Mouse (Mus musculus) left cerebral cortex, adult 18-20 months (tissue): ENCODE data around the gene Rnasel. TPM values are rescaled to one million over a fixed set of nuclear protein-coding genes. Genes with fewer than 3 reads are reported as not detected.
"Not testable (repeated sequence)": the region's sequence is repeated elsewhere in the genome, so short reads cannot be mapped to it uniquely, and the experiment has no call there.

Source experiments
- DNase-seq, 2 experiments: peaks; one replicate each; pipeline ENCODE4 v3.0.0; 2021 to 2022; ENCODE audit warnings: low spot score in 2 of 2, mixed read lengths in 1 of 2
- total RNA-seq, 2 experiments: library from RNA; stranded (reverse); gene quantifications; 2 replicates each; pipeline ENCODE4 v1.2.3; 2021

Rnasel gene
- total RNA-seq, 2 experiments from 2014 or later, result 11.7 to 13.4 TPM

- DNase-seq, result no peak
These were observed 18.1 kb downstream of the Rnasel start for GRCm38 (mm10) chr1:153767281-153767680.

- DNase-seq, result no peak
These were observed 19.2 kb downstream of the Rnasel start for GRCm38 (mm10) chr1:153768465-153768864.

GRCm38 (mm10) chr1:153769571-153769970, 20.3 kb downstream of the Rnasel start:
- not testable (repeated sequence) for DNase-seq

GRCm38 (mm10) chr1:153769998-153770775, 21.0 kb downstream of the Rnasel start:
- no peak for DNase-seq

GRCm38 (mm10) chr1:153770776-153771167, 21.5 kb downstream of the Rnasel start:
- DNase-seq, result no peak

GRCm38 (mm10) chr1:153775174-153775573, 25.9 kb downstream of the Rnasel start:
- no peak for DNase-seq

GRCm38 (mm10) chr1:153776257-153776656, 27.0 kb downstream of the Rnasel start:
- no peak for DNase-seq

- no peak for DNase-seq
These were observed 29.0 kb downstream of the Rnasel start for GRCm38 (mm10) chr1:153778205-153778604.

- DNase-seq, result no peak
These were observed 34.1 kb downstream of the Rnasel start for GRCm38 (mm10) chr1:153783339-153783738.

GRCm38 (mm10) chr1:153785608-153786007, 36.4 kb downstream of the Rnasel start:
- no peak for DNase-seq

- DNase-seq, result no peak
These were observed 41.5 kb downstream of the Rnasel start for GRCm38 (mm10) chr1:153790708-153791107.

GRCm38 (mm10) chr1:153794241-153794640, 45.0 kb downstream of the Rnasel start:
- DNase-seq, result no peak

GRCm38 (mm10) chr1:153802691-153803090, 53.5 kb downstream of the Rnasel start:
- no peak for DNase-seq

GRCm38 (mm10) chr1:153803530-153803929, 54.3 kb downstream of the Rnasel start:
- no peak for DNase-seq

GRCm38 (mm10) chr1:153807390-153807993, 58.3 kb downstream of the Rnasel start:
- peak; percentile 62 to 78 for DNase-seq

Other genes with a start within 250 kb of the Rnasel start
- gene Npl, start 199.4 kb upstream of the Rnasel start, total RNA-seq, result 1 to 10 TPM; 5.3 to 5.4 TPM
- gene Rgs8, start 96.4 kb upstream of the Rnasel start, total RNA-seq, result 10 to 100 TPM; 60.4 to 61.1 TPM
- gene Rgs16, start 9.1 kb upstream of the Rnasel start, total RNA-seq, result 10 to 100 TPM; 10.3 to 12.6 TPM
- gene Rgsl1, start 94.7 kb downstream of the Rnasel start, total RNA-seq, result 1 to 10 TPM; 1.7 to 1.9 TPM
- gene Teddm1b, start 124.9 kb downstream of the Rnasel start, total RNA-seq, result not detected
- gene Teddm1a, start 142.3 kb downstream of the Rnasel start, total RNA-seq, result not detected
- 1,000 to 10,000 TPM; 1,798 to 1,811 TPM for gene Glul, start 150.5 kb downstream of the Rnasel start, total RNA-seq
- 1 to 10 TPM; 3.3 to 3.4 TPM for gene Teddm2, start 150.8 kb downstream of the Rnasel start, total RNA-seq